Mouse (Mus musculus): ENCODE data around the gene Slco1a1.

- TF ChIP-seq POLR2A (IDR thresholded peaks at IDR 0.05; ENCODE audit: insufficient read depth, low read depth, low read length) (no peak), CTCF (IDR thresholded peaks at IDR 0.05) (no peak)
Measured at GRCm38 (mm10) chr6:141940451-141940850, 6.3 kb downstream of the Slco1a1 start.

All from heart, adult 2 months (tissue).